Mouse (Mus musculus) intestine, embryonic 16.5 days (tissue): ENCODE measurements around the gene Ptbp3. TPM values are rescaled to one million over a fixed set of nuclear protein-coding genes. Genes with fewer than 3 reads are reported as not detected.

ENCODE experiments used
- ATAC-seq: fragments of 200-750 bp; cut with Nextera tagmentation; 2 replicates; pipeline ENCODE4 v1.8.0; 2017; ENCODE audit warnings: moderate TSS enrichment, moderate library complexity
- H3K27ac ChIP-seq: fragments of 300-500 bp; sonication (generic); 2 replicates; pipeline ENCODE4 v1.5.1; 2014; ENCODE audit warnings: mild to moderate bottlenecking, low read length
- H3K27me3 ChIP-seq: fragments of 300-500 bp; sonication (generic); replicated peaks from 2 replicates; pipeline ENCODE4 v1.6.1; 2014; ENCODE audit warnings: low read length, control low read depth, mixed read lengths; ENCODE audit not compliant: control insufficient read depth, insufficient read depth
- H3K36me3 ChIP-seq: fragments of 300-500 bp; sonication (generic); 2 replicates; pipeline ENCODE4 v1.6.1; 2014; ENCODE audit warnings: low read length, control low read depth; ENCODE audit not compliant: control insufficient read depth, insufficient read depth
- H3K4me1 ChIP-seq: fragments of 300-500 bp; sonication (generic); 2 replicates; pipeline ENCODE4 v1.6.1; 2014; ENCODE audit warnings: low read length, control low read depth, mixed read lengths; ENCODE audit not compliant: control insufficient read depth, insufficient read depth
- H3K4me2 ChIP-seq: fragments of 300-500 bp; sonication (generic); 2 replicates; pipeline ENCODE4 v1.6.1; 2014; ENCODE audit warnings: low read depth, low read length, control low read depth
- H3K4me3 ChIP-seq: fragments of 300-500 bp; sonication (generic); 2 replicates; pipeline ENCODE4 v1.5.1; 2014; ENCODE audit warnings: mild to moderate bottlenecking, low read length
- H3K9ac ChIP-seq: fragments of 300-500 bp; sonication (generic); 2 replicates; pipeline ENCODE4 v1.6.1; 2014; ENCODE audit warnings: low read depth, low read length
- H3K9me3 ChIP-seq: fragments of 300-500 bp; sonication (generic); 2 replicates; pipeline ENCODE4 v1.6.1; 2016; ENCODE audit warnings: low read length, control low read depth; ENCODE audit not compliant: control insufficient read depth
- WGBS: fragments of 180-500 bp; shearing (Covaris S2); extraction: QIAGEN DNeasy Blood & Tissue Kit; methylation state at CpG from one replicate; pipeline ENCODE4 v1.1.7; 2014; 5-methylcytosine and 5-hydroxymethylcytosine counted together
- polyA plus RNA-seq: library from polyadenylated mRNA; unstranded; fragments of >200 nt; fragmentation: Nextera tagmentation; extraction: Ambion mirVana; gene quantifications from 2 replicates; pipeline ENCODE4 v1.2.1, GENCODE M21; 2015

Gene Ptbp3
- polyA plus RNA-seq, 1 experiment from 2014 or later = 56.5 TPM

GRCm38 (mm10) chr4:59548011-59548559, 1.1 kb downstream of the Ptbp3 start:
- H3K4me3 ChIP-seq = peak overlapping the region; percentile 93
- WGBS = 1% methylated on average over 18 of the region's 18 CpGs
- no peaks in the 10 kb centered on the region for H3K36me3 ChIP-seq
- peak overlapping the region; percentile 51 for H3K4me2 ChIP-seq
- H3K9me3 ChIP-seq = no peaks in the 10 kb centered on the region
- H3K27me3 ChIP-seq = no peaks in the 10 kb centered on the region
- ATAC-seq = no peak
- H3K27ac ChIP-seq = peak overlapping the region; percentile 98
- H3K9ac ChIP-seq = peak overlapping the region; percentile 97
- peaks cover 8% of the 10 kb centered on the region; the same call in 1 of the 2 replicates for H3K4me1 ChIP-seq

GRCm38 (mm10) chr4:59547136-59547889, 1.9 kb downstream of the Ptbp3 start:
- Histone ChIP-seq H3K4me2 (peak overlapping the region; percentile 51), H3K4me3 (peak overlapping the region; percentile 93), H3K9me3 (no peaks in the 10 kb centered on the region), H3K27me3 (no peaks in the 10 kb centered on the region), H3K9ac (peak overlapping the region; percentile 97; the same call in 1 of the 2 replicates), H3K27ac (peak overlapping the region; percentile 65), H3K4me1 (peaks cover 8% of the 10 kb centered on the region; the same call in 1 of the 2 replicates), H3K36me3 (no peaks in the 10 kb centered on the region)
- WGBS = 15% methylated on average over 11 of the region's 11 CpGs
- ATAC-seq = no peak

- peak overlapping the region; percentile 51 for H3K4me2 ChIP-seq
- H3K36me3 ChIP-seq = no peaks in the 10 kb centered on the region
- peaks cover 8% of the 10 kb centered on the region; the same call in 1 of the 2 replicates for H3K4me1 ChIP-seq
- H3K4me3 ChIP-seq = peak overlapping the region; percentile 23
- H3K9me3 ChIP-seq = no peaks in the 10 kb centered on the region
- no peak overlapping the region for H3K9ac ChIP-seq
- WGBS = 38% methylated on average over 7 of the region's 7 CpGs
- H3K27ac ChIP-seq = peak overlapping the region; percentile 41; the same call in 1 of the 2 replicates
- no peak for ATAC-seq
- H3K27me3 ChIP-seq = no peaks in the 10 kb centered on the region
Measured at GRCm38 (mm10) chr4:59546285-59547071, 2.7 kb downstream of the Ptbp3 start.

- peaks cover 8% of the 10 kb centered on the region; the same call in 1 of the 2 replicates for H3K4me1 ChIP-seq
- no peaks in the 10 kb centered on the region for H3K27me3 ChIP-seq
- H3K27ac ChIP-seq = no peak overlapping the region
- no peak overlapping the region for H3K4me3 ChIP-seq
- no peaks in the 10 kb centered on the region for H3K9me3 ChIP-seq
- 66% methylated on average over 2 of the region's 2 CpGs for WGBS
- H3K9ac ChIP-seq = no peak overlapping the region
- no peak overlapping the region for H3K4me2 ChIP-seq
- ATAC-seq = no peak
- no peaks in the 10 kb centered on the region for H3K36me3 ChIP-seq
Measured at GRCm38 (mm10) chr4:59544654-59545053, 4.5 kb downstream of the Ptbp3 start.

GRCm38 (mm10) chr4:59543006-59543405, 6.2 kb downstream of the Ptbp3 start:
- H3K36me3 ChIP-seq = no peaks in the 10 kb centered on the region
- H3K4me2 ChIP-seq = no peak overlapping the region
- no peak overlapping the region for H3K27ac ChIP-seq
- no peak overlapping the region for H3K4me3 ChIP-seq
- H3K9me3 ChIP-seq = no peaks in the 10 kb centered on the region
- no peak overlapping the region for H3K9ac ChIP-seq
- no peaks in the 10 kb centered on the region for H3K27me3 ChIP-seq
- no peak for ATAC-seq
- H3K4me1 ChIP-seq = peaks cover 8% of the 10 kb centered on the region; the same call in 1 of the 2 replicates

GRCm38 (mm10) chr4:59536281-59536680, 12.9 kb downstream of the Ptbp3 start:
- no peak overlapping the region for H3K27ac ChIP-seq
- 85% methylated on average over 1 of the region's 1 CpGs for WGBS
- no peak overlapping the region for H3K4me3 ChIP-seq
- no peaks in the 10 kb centered on the region for H3K9me3 ChIP-seq
- no peak for ATAC-seq
- H3K4me1 ChIP-seq = peaks cover 2% of the 10 kb centered on the region
- no peaks in the 10 kb centered on the region for H3K27me3 ChIP-seq
- no peak overlapping the region for H3K4me2 ChIP-seq
- H3K36me3 ChIP-seq = no peaks in the 10 kb centered on the region
- H3K9ac ChIP-seq = no peak overlapping the region

- no peak for ATAC-seq
- peaks cover 4% of the 10 kb centered on the region for H3K4me1 ChIP-seq
Measured at GRCm38 (mm10) chr4:59535624-59536023, 13.5 kb downstream of the Ptbp3 start.

GRCm38 (mm10) chr4:59533268-59533667, 15.9 kb downstream of the Ptbp3 start:
- peaks cover 4% of the 10 kb centered on the region for H3K4me1 ChIP-seq
- WGBS = 77% methylated on average over 2 of the region's 2 CpGs
- H3K27ac ChIP-seq = no peak overlapping the region
- H3K36me3 ChIP-seq = no peaks in the 10 kb centered on the region
- H3K9me3 ChIP-seq = no peaks in the 10 kb centered on the region
- no peak overlapping the region for H3K4me2 ChIP-seq
- no peaks in the 10 kb centered on the region for H3K27me3 ChIP-seq
- H3K4me3 ChIP-seq = no peak overlapping the region
- ATAC-seq = no peak
- H3K9ac ChIP-seq = no peak overlapping the region

More at GRCm38 (mm10) chr4:59535624-59536023, 13.5 kb downstream of the Ptbp3 start:
- no peaks in the 10 kb centered on the region for H3K36me3 ChIP-seq
- no peak overlapping the region for H3K27ac ChIP-seq
- no peaks in the 10 kb centered on the region for H3K9me3 ChIP-seq
- H3K9ac ChIP-seq = no peak overlapping the region
- H3K4me2 ChIP-seq = no peak overlapping the region
- H3K27me3 ChIP-seq = no peaks in the 10 kb centered on the region
- H3K4me3 ChIP-seq = no peak overlapping the region

GRCm38 (mm10) chr4:59531172-59531571, 18.0 kb downstream of the Ptbp3 start:
- H3K27ac ChIP-seq = no peak overlapping the region
- 0 out of 2 replicates have a peak, but pooled peaks have one; percentile 38 for ATAC-seq
- H3K4me1 ChIP-seq = peaks cover 10% of the 10 kb centered on the region
- 76% methylated on average over 1 of the region's 1 CpGs for WGBS
- H3K27me3 ChIP-seq = no peaks in the 10 kb centered on the region
- no peak overlapping the region for H3K4me2 ChIP-seq
- no peak overlapping the region for H3K4me3 ChIP-seq
- H3K9ac ChIP-seq = no peak overlapping the region
- H3K9me3 ChIP-seq = no peaks in the 10 kb centered on the region
- H3K36me3 ChIP-seq = no peaks in the 10 kb centered on the region
